Mouse (Mus musculus): ENCODE measurements around the gene S100a5. TPM values are rescaled to one million over a fixed set of nuclear protein-coding genes. Genes with fewer than 3 reads are reported as not detected.

The S100a5 gene
- total RNA-seq, 2 experiments from 2014 or later: not detected

DNA sequence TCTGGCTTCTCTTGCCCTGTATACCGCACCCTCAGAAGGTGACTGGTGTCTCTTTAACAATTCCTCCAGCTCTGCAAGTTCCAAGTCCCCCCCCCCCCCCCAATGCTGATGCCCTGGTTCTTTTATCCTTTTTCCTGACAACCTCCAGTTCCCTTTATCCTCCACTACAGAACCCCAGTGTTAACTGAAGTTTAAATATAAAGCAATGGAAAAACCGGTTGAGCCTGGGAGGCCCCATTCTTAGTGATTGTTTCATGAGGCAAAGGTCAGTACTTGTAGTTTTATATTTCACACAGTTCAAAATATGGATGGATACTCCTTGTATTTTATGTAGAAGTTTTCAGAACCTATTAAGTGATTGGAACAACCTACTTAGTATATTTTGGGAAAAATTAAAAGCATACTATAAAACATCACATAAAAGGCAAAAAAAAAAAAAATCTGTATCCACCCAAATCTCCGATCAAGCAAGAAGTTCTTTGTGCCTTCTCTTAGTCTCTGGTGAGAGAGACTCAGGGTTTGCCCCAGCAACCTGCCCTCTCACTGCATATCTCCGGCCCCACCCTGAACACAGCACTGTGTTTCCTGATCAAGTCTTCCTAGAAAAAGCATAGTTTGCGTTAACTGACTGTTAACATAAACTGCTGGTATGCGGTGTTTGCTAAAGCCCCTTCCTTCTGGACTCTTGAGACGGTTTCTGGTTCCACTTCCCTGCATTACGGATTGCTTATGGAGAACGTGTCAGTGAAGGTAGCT lies 18.1 kb downstream of the S100a5 start:
- no peak for DNase-seq

DNA sequence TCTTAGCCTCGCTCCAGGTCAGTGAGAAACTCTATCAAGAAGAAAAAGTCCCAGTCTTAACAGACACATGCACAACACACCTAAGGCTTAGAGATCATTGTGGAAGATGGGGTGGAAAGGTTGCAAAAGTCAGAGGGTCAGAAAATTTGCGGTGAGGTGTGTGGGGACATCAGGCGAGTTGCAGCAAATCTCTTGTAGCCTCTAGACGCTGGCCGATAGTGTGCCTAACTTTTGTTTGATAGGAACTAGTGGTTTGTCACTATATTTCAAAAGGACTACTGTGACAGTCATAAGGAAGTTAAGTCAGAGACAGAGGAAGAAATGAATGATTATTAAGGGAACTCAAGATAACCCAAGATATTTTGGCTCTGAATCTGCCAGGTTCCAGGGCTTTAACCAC lies 19.0 kb downstream of the S100a5 start:
- no peak for DNase-seq

DNA sequence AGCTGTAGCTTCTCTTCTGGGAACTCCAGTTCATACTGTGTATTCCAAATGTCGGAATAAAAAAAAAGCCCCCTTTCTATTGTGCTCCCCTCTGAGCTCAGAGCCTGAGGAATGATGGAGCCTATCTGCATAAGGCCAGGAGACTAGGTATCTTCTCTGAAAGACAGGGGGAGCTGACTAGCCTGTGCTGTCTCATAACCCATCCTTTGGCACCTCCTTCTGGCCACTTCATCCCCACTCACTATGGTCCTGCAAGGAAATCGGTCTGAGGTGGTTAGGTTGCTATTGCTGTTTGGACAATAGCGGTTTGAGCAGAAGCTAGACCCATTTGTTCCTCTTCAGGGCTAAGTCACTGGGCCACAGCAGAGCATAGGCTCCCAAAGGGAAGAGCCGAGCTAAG lies 19.5 kb downstream of the S100a5 start:
- no peak for DNase-seq

DNA sequence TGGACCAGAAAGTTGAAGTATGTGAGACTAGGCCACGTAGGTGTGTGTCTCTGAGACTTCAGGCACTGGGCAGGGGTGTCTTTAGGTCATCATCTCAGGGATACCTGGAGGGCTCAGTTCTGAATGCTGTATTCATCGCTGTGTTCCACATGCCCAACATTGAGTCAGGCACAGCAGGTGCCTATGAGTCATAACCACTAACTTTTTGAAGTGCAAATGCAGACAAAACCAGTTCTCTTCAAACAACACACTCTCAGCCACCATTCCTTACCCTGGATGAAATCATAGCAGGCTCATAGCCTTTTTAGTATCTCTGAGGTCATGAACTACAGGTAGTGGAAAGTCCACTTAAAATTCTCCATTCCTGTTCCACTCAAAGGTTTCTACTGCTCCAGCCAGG lies 21.0 kb downstream of the S100a5 start:
- no peak for DNase-seq

DNA sequence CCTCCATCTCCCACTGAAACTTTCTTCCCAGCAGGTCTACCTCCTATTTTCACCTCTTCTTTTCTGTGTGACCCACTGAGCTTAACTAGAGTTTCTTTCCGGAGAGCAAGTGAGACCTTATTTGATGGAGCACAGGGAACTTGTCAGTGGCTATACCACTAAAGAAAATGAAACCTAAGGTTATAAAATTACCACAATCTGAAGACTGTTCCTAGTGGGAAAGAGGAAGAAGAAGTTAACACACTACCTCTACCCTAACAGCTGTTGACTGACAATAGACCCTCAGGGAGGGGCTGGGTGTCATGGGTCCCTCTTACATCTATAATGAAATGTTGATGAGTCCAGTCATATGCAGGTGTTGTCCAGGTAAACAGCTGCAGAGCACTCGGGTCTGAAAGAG lies 23.7 kb downstream of the S100a5 start:
- DNase-seq: no peak

DNA sequence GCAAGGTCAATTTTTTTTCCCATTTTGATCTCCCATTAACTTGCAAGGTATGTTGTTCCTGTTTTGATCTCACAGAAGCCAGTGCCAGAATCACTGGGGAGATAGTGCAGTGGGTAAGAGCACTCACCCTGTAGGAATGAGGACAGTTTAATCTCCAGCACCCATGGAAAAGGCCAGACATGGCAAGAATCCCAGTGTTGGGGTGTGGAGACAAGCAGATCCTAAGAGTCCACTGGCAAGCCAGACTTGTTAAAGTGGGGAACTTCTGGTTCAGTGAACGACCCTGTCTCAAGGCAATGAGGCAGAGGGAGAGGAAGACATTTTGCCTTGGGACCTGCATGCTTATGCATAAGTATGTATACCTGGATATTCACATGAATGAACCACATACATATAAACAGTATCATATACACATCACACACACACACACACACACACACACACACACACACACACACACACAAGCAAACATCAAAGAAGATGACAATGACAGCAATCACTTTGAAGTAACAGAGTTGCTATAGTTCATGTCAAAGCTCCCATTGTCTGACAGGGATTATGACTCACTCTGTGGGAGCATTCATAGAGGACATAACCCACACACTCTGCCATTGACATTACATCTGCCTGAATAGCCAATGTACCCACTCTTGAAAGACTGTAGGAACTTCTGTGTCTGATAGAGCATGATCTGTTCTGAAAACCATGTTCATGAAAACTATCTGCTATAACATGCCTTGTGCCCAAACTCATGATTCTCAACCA lies 30.4 kb downstream of the S100a5 start:
- no peak for DNase-seq

DNA sequence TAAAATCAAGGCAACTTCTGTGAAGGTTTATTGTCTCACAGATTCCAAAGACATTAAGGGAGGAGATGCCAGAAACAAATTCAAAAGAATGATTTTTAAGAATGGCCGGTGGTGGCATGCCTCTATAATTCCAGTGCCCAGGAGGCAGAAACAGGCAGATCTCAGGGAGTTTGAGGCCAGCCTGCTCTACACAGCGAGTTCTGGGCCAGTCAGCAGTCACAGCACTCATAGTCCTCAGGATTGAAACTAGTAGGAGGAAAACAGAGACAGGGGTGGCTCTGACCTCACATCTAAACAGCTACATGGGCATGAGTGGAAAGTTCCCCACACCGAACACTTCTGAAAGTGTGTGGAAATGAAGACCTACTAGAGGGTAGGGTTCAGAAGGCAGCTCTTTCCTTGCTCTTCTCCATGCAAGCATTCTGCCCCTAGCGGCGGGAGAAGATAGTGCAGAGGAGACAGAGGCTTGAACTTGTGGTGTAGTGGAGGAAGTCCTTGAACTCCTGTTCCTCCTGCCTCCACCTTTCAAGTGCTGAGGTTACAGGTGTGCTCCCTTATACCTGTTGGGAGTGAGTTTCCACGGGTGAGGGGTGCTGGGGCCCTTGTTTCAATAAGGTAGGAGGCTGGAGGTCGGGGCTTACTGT lies 31.3 kb downstream of the S100a5 start:
- no peak for DNase-seq

DNA sequence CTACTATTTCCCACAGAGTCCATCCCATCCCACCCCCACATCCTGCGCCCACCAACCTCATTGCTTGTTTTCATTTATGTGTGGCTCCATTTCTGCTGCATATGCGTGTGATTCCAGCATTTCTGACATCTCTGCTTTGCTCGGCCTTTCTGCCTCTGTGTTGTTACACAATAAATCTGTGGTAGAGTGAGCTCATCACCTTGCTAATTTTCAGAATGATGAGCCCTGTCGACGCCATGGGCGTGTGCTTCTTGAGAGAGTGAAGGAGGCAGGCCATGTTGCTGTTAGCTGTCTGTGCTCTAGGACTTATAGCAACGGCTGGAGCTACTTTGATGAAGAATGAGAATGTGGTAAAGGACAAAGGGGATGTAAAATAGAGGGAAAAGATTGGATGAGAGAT lies 32.7 kb downstream of the S100a5 start:
- DNase-seq: no peak

DNA sequence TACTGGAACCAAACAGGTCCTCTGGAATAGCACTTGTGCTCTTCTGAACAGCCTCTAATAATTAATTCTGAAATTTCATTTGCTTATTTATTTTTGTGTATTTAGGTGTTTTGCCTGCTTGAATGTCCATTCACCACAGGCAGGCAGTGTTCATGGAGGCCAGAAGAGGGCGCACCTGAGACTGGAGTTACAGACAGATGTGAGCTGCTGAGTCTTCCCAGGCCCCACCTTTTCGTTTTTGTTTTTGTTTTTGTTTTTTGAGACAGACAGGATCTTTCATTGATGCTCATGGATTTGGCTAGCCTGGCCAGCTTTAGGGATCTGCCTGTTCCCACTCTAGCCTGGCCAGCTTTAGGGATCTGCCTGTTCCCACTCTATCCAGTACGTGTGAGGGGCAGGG lies 35.9 kb downstream of the S100a5 start:
- DNase-seq: peak in 1 of 2 experiments; percentile 16

DNA sequence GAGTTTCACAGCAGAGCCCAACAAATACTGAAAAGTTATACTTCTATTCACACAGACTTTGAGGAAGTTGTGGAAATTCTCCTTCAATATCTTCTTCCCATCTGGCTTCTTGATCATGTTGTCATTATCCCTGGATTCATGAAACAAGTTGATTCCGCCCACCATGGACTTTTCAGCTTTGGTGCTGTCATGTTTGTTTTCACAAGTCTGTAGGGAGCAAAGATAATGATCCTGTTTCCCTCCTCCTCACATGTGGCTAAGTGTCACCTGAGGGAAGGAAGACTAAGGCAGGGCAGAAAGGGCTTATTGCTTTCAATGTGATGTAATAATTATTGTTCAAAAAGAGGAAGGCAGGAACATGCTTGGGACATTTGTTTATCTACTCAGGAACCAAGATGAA lies 39.0 kb downstream of the S100a5 start:
- DNase-seq: no peak

DNA sequence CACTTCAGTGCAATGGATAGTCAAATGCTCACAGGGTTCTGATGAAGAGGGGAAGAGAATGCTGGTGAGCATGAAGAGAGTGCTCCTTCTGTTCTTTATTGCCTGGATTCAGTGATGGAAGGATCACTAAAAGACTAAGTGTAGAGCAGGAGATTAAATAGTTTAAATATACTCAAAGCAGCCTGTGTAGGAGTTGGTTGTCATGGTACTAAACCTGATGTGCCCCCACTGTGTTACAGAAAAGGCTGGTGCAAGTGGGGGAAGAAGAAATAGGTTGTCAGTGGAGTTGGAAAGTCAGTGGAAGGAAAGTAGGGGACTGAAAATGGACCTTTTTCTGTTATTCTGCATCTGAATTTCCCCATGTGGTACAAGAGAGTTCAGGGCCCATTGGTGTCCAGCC lies 40.7 kb downstream of the S100a5 start:
- DNase-seq: no peak

DNA sequence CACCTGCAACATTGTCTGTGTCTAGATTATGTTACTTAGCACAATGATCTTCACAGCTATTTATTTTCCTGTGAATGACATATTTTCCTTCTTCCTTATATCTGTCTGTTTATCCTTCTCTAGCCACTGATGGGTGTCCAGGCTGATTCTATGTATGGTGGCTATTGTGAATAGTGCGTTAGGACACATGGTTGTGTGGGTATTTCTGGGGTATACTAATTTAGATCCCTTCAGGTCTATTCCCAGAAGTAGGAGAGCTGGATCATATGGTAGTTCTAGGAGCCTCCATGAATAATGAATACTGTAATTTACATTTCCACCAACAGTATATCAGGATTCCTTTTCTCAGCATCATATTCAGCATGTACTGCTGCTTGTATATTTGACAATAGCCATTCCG lies 41.5 kb downstream of the S100a5 start:
- DNase-seq: no peak

DNA sequence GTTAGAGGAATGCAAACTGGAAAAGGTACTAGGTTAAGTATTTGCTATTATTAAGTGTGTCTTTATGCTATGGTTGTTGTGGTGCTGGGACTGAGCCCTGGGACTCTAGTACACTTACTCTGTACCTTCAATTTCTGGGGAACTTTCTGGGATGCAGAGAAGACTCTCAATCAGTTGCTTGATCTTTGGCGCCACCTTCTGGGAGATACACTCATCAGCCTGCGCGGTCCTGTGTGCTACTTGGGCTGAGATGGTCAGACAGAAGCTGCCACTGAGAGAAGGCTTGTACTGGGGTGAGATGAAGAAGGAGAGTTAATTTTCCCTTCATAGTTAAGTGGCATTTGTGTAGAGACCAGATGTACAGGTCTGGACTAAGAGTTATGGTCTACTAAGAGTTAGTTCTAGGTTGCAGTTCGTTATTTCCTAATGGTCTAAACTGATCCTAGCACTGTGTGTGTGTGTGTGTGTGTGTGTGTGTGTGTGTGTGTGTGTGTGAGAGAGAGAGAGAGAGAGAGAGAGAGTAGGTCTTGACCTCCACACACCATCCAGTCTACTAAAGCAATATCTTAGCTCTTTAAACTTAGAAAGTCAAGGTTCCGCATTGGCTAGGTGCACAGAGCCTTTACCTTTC lies 44.7 kb downstream of the S100a5 start:
- DNase-seq: peak; percentile 66 to 75

DNA sequence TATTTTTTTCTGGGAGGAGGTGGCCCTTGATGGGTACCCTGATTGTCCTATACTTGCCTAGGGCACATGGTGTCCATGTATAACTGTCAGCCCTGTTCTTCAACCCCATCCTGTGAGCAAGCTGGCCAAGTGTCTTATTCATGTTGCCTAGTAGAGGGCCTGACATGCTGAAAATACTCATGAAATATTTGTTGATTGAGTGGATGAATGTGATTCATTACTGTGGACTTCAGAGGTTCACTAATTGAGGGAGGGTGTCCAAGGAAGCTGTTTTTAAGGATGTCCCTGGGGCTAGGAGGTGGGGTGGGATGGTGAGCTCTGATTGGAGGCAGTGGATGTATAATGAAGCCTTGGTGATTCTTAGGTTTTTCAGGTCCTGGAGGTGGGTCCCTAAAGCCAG lies 45.4 kb downstream of the S100a5 start, which contains the start of gene S100a7a:
Gene S100a7a, plus strand, starts transcription at position 301 of the 400 bp plus-strand sequence.
- no peak for DNase-seq

DNA sequence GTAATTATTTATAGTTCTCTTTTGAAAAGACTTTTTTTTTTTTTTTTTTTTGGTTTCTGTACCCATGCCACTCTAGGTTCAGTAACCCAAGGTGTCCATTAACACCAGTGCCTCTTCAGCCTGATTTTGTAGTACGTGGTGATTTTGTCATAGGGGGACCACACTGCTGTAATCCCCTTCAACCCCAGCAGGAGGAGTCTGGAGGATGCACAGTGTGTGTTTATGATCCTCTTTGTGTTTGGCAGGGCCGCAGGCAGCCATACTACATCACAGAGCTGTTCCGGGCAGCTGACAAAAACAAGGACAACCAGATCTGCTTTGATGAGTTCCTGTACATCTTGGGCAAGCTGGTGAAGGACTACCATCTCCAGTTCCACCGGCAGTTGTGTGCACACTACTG lies 49.1 kb downstream of the S100a5 start:
- DNase-seq: no peak

DNA sequence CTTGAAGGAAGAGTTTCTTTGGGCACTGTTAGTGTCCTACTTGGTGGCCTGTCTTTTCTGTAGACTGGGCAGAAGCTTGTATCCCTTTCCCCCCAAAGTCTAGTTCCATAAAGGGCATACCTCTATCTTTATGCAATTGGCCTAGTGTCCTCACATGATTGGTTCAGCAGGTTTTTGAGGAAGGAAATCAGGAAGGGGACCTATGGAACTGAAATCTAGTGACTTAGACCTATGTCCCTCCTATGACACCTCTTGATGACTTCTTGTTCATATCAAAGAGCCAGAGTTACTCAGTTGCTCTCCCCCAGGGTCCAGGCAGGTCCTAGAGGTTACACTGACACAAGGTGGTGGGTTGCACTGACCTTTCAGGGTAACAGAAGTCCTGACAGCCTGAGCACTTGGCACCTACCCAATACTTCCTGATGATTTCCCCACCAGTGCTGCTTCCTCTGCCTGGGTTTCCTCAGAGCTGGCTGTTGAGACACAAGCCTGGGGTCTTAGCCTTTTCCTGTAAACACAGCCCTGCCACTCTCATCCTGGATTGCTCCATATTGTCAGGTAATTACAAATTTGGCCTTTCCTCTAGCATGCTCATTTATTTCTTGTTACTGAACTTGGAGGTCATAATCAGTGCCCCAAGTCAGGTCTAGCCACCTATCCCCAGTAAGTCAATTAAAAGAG lies 51.2 kb downstream of the S100a5 start:
- DNase-seq: no peak

Other genes starting within 250 kb of the S100a5 start
- gene Slc27a3, start 218.6 kb upstream of the S100a5 start, total RNA-seq (2021): 10 to 100 TPM; 13.9 to 25.2 TPM
- 10 to 100 TPM; 78.2 to 80.4 TPM for gene Ints3, start 174.9 kb upstream of the S100a5 start, total RNA-seq (2021)
- 1 to 10 TPM; 4.6 to 6.1 TPM for gene Npr1, start 142.7 kb upstream of the S100a5 start, total RNA-seq (2021)
- gene Ilf2, start 132.4 kb upstream of the S100a5 start, total RNA-seq (2021): 10 to 100 TPM; 83.0 to 83.8 TPM
- 10 to 100 TPM; 49.8 to 50.8 TPM for gene Snapin, start 117.5 kb upstream of the S100a5 start, total RNA-seq (2021)
- gene Chtop, start 99.0 kb upstream of the S100a5 start, total RNA-seq (2021): 100 to 1,000 TPM; 145 to 152 TPM
- 10 to 100 TPM; 95.5 to 98.7 TPM for gene S100a1, start 94.1 kb upstream of the S100a5 start, total RNA-seq (2021)
- gene S100a13, start 94.1 kb upstream of the S100a5 start, total RNA-seq (2021): 10 to 100 TPM; 21.1 to 26.4 TPM
- gene S100a14, start 81.7 kb upstream of the S100a5 start, total RNA-seq (2021): under 1 TPM; 0.53 to 0.67 TPM
- gene S100a16, start 71.3 kb upstream of the S100a5 start, total RNA-seq (2021): 10 to 100 TPM; 82.5 to 96.2 TPM
- gene S100a3, start 47.9 kb upstream of the S100a5 start, total RNA-seq (2021): 1 to 10 TPM; 1.1 to 1.4 TPM
- gene S100a2, start 18.3 kb upstream of the S100a5 start, total RNA-seq (2021): not detected
- not detected for gene Gm42674, start 6.6 kb upstream of the S100a5 start, total RNA-seq (2021)
- 1 to 10 TPM; 2.7 to 3.8 TPM for gene S100a4, start 4.8 kb upstream of the S100a5 start, total RNA-seq (2021)
- 10 to 100 TPM; 18.8 to 23.5 TPM for gene S100a6, start 4.4 kb downstream of the S100a5 start, total RNA-seq (2021)
- under 1 TPM; 0.61 to 0.62 TPM for gene S100a7a, start 45.5 kb downstream of the S100a5 start, total RNA-seq (2021)
- under 1 TPM in 1 of 2 experiments, not detected in 1; 0.91 TPM for gene S100a8, start 60.5 kb downstream of the S100a5 start, total RNA-seq (2021)
- under 1 TPM in 1 of 2 experiments, not detected in 1; 0.86 TPM for gene S100a9, start 87.2 kb downstream of the S100a5 start, total RNA-seq (2021)
- not detected for gene Pglyrp4, start 118.4 kb downstream of the S100a5 start, total RNA-seq (2021)
- not detected for gene Gm5849, start 169.4 kb downstream of the S100a5 start, total RNA-seq (2021)